In genomic region chr13:95621563-95621962, GRCm38 (mm10) we compare ENCODE assay signal across 24 mouse cellular contexts. TPM values are rescaled to one million over a fixed set of nuclear protein-coding genes. Genes with fewer than 3 reads are reported as not detected.
DNase-seq lines count a peak whose midpoint lies in the region; ATAC-seq and TF ChIP-seq lines count a peak whose summit lies in the region.
"Had no signal": no experiment of that assay in that cellular context is flagged by ENCODE, and none has a peak within 500 bp of the region (broad histone marks: within the 10 kb centered on the region; RNA-seq: fewer than 3 reads in every experiment).

No protein-coding gene starts in this region.

- H3K27ac ChIP-seq in heart, embryonic 12.5 days (ENCODE audit: poor library complexity, severe bottlenecking) = peak overlapping the region; percentile 43; the same call in 1 of the 2 replicates
- peak overlapping the region; percentile 11; the same call in 1 of the 2 replicates for H3K27ac ChIP-seq in heart, postnatal 0 days (ENCODE audit: low read depth)
- H3K27ac ChIP-seq in lung, embryonic 16.5 days (ENCODE audit: low read length) = peak overlapping the region; percentile 75
- no peak overlapping the region for H3K27ac ChIP-seq in midbrain, embryonic 11.5 days (ENCODE audit: low read depth, low read length)
- H3K27ac ChIP-seq in midbrain, embryonic 10.5 days (replicated peaks) = no peak overlapping the region
- H3K27ac ChIP-seq: embryonic facial prominence, embryonic 13.5 days; embryonic facial prominence, embryonic 15.5 days; forebrain, embryonic 10.5 days; forebrain, embryonic 12.5 days had no signal

- H3K27me3 ChIP-seq in heart, embryonic 12.5 days (replicated peaks) = no peaks in the 10 kb centered on the region
- H3K27me3 ChIP-seq in heart, postnatal 0 days (ENCODE audit: control insufficient read depth, insufficient read depth, low read length) = no peaks in the 10 kb centered on the region
- no peaks in the 10 kb centered on the region for H3K27me3 ChIP-seq in lung, embryonic 16.5 days (ENCODE audit: control insufficient read depth, insufficient read depth, low read depth, low read length)
- H3K27me3 ChIP-seq in midbrain, embryonic 11.5 days (ENCODE audit: control insufficient read depth, insufficient read depth, low read length) = no peaks in the 10 kb centered on the region
- no peaks in the 10 kb centered on the region for H3K27me3 ChIP-seq in midbrain, embryonic 10.5 days (ENCODE audit: low read depth, poor library complexity, severe bottlenecking)
- H3K27me3 ChIP-seq: embryonic facial prominence, embryonic 13.5 days; embryonic facial prominence, embryonic 15.5 days; forebrain, embryonic 12.5 days had no signal

- TF ChIP-seq CTCF in heart, postnatal 0 days (IDR thresholded peaks at IDR 0.05; ENCODE audit: low read depth) = no peak

- no peak for TF ChIP-seq EP300 in heart, postnatal 0 days (IDR thresholded peaks at IDR 0.05; ENCODE audit: low read depth)

- intact Hi-C loops in heart, postnatal 10 days (cut with DNase I) = no loop called here
- intact Hi-C loops in heart, postnatal 14 days (cut with DNase I) = no loop called here

- H3K4me3 ChIP-seq in heart, embryonic 12.5 days = no peak overlapping the region
- H3K4me3 ChIP-seq in heart, postnatal 0 days (ENCODE audit: low read depth, low read length) = no peak overlapping the region
- no peak overlapping the region for H3K4me3 ChIP-seq in lung, embryonic 16.5 days (ENCODE audit: low read length)
- no peak overlapping the region for H3K4me3 ChIP-seq in midbrain, embryonic 11.5 days (ENCODE audit: low read depth, low read length)
- H3K4me3 ChIP-seq in midbrain, embryonic 10.5 days = no peak overlapping the region
- H3K4me3 ChIP-seq: embryonic facial prominence, embryonic 13.5 days; embryonic facial prominence, embryonic 15.5 days; erythroblast, embryonic 14.5 days; forebrain, embryonic 10.5 days; forebrain, embryonic 12.5 days had no signal

- H3K9ac ChIP-seq in heart, embryonic 12.5 days = no peak overlapping the region
- no peak overlapping the region for H3K9ac ChIP-seq in heart, postnatal 0 days (replicated peaks; ENCODE audit: low read depth, low read length)
- no peak overlapping the region for H3K9ac ChIP-seq in lung, embryonic 16.5 days (ENCODE audit: low read length)
- no peak overlapping the region for H3K9ac ChIP-seq in midbrain, embryonic 11.5 days (ENCODE audit: low read length)
- H3K9ac ChIP-seq: embryonic facial prominence, embryonic 13.5 days; embryonic facial prominence, embryonic 15.5 days; forebrain, embryonic 12.5 days had no signal

- H3K4me2 ChIP-seq in heart, embryonic 12.5 days = no peak overlapping the region; the same call in 1 of the 2 replicates
- no peak overlapping the region for H3K4me2 ChIP-seq in heart, postnatal 0 days (ENCODE audit: low read depth, low read length)
- H3K4me2 ChIP-seq in lung, embryonic 16.5 days (ENCODE audit: low read depth, low read length) = no peak overlapping the region
- no peak overlapping the region for H3K4me2 ChIP-seq in midbrain, embryonic 11.5 days
- H3K4me2 ChIP-seq: embryonic facial prominence, embryonic 13.5 days; embryonic facial prominence, embryonic 15.5 days; forebrain, embryonic 12.5 days had no signal

- H3K9me3 ChIP-seq in heart, embryonic 12.5 days (replicated peaks) = no peaks in the 10 kb centered on the region
- no peaks in the 10 kb centered on the region for H3K9me3 ChIP-seq in heart, postnatal 0 days (replicated peaks; ENCODE audit: control insufficient read depth, low read length)
- no peaks in the 10 kb centered on the region for H3K9me3 ChIP-seq in lung, embryonic 16.5 days (ENCODE audit: control insufficient read depth, low read length)
- no peaks in the 10 kb centered on the region for H3K9me3 ChIP-seq in midbrain, embryonic 11.5 days (ENCODE audit: control insufficient read depth, low read length)
- no peaks in the 10 kb centered on the region for H3K9me3 ChIP-seq in midbrain, embryonic 10.5 days (replicated peaks)
- H3K9me3 ChIP-seq: embryonic facial prominence, embryonic 13.5 days; embryonic facial prominence, embryonic 15.5 days; forebrain, embryonic 10.5 days; forebrain, embryonic 12.5 days had no signal

- H3K36me3 ChIP-seq in heart, embryonic 12.5 days = no peaks in the 10 kb centered on the region
- H3K36me3 ChIP-seq in heart, postnatal 0 days (replicated peaks; ENCODE audit: control insufficient read depth, insufficient read depth, low read length) = no peaks in the 10 kb centered on the region
- no peaks in the 10 kb centered on the region for H3K36me3 ChIP-seq in lung, embryonic 16.5 days (ENCODE audit: control insufficient read depth, insufficient read depth, low read length)
- H3K36me3 ChIP-seq in midbrain, embryonic 11.5 days (ENCODE audit: control insufficient read depth, insufficient read depth, low read length) = no peaks in the 10 kb centered on the region
- H3K36me3 ChIP-seq in midbrain, embryonic 10.5 days = no peaks in the 10 kb centered on the region
- H3K36me3 ChIP-seq: embryonic facial prominence, embryonic 13.5 days; embryonic facial prominence, embryonic 15.5 days; forebrain, embryonic 12.5 days had no signal

- WGBS in heart, embryonic 12.5 days = 43% methylated on average over 3 of the region's 3 CpGs
- 29% methylated on average over 3 of the region's 3 CpGs for WGBS in heart, postnatal 0 days
- WGBS in lung, embryonic 16.5 days = 46% methylated on average over 3 of the region's 3 CpGs
- WGBS in midbrain, embryonic 11.5 days = 84% methylated on average over 3 of the region's 3 CpGs
- 91% methylated on average over 3 of the region's 3 CpGs for WGBS in midbrain, embryonic 10.5 days

- no peak for ATAC-seq in heart, embryonic 12.5 days (ENCODE audit: insufficient number of reproducible peaks, low FRiP score)
- no peak for ATAC-seq in heart, postnatal 0 days (ENCODE audit: insufficient read depth, low read depth)
- ATAC-seq in lung, embryonic 16.5 days (ENCODE audit: low read depth) = no peak
- ATAC-seq in midbrain, embryonic 11.5 days (ENCODE audit: low FRiP score) = no peak
- ATAC-seq: forebrain, embryonic 14.5 days had no signal

- peaks cover 24% of the 10 kb centered on the region for H3K4me1 ChIP-seq in heart, embryonic 12.5 days (replicated peaks)
- H3K4me1 ChIP-seq in heart, postnatal 0 days (ENCODE audit: control insufficient read depth, insufficient read depth) = peaks cover 14% of the 10 kb centered on the region; the same call in 1 of the 2 replicates
- H3K4me1 ChIP-seq in lung, embryonic 16.5 days (replicated peaks; ENCODE audit: control insufficient read depth, insufficient read depth, low read length) = peaks cover 7% of the 10 kb centered on the region
- peaks cover 8% of the 10 kb centered on the region for H3K4me1 ChIP-seq in midbrain, embryonic 11.5 days (ENCODE audit: control insufficient read depth, insufficient read depth, low read length)
- H3K4me1 ChIP-seq in midbrain, embryonic 10.5 days = peaks cover 20% of the 10 kb centered on the region

- DNase-seq in heart, postnatal 10 days = no peak
- DNase-seq in heart, postnatal 0 days (ENCODE audit: low spot score) = no peak
- DNase-seq in heart, postnatal 14 days = no peak
- no peak for DNase-seq in lung, postnatal 36 days
- peak; percentile 49 for DNase-seq in midbrain, embryonic 11.5 days (ENCODE audit: low spot score, missing footprints)
- DNase-seq in midbrain, embryonic 10.5 days (ENCODE audit: low spot score) = no peak
- DNase-seq: adrenal gland, adult 2 months; adrenal gland, postnatal 10 days; adrenal gland, postnatal 25 days; cerebellum, adult 11 months; cerebellum, adult 18-20 months; cerebellum, adult 8-10 months; cerebellum, adult 9-11 months; cerebellum, postnatal 14 days; cerebellum, postnatal 36 days; embryo, embryonic 11 days had no signal

RNA-seq across cellular contexts. Expression of gene F2r, which starts 3.3 kb away (rescaled TPM):
- 184 and 192 TPM in 2 replicates for polyA plus RNA-seq in heart, embryonic 12.5 days (2016; fragmentation: Nextera tagmentation; extraction: Ambion mirVana)
- total RNA-seq in heart, postnatal 10 days (2021) = 10 to 100 TPM; 49.6 to 50.1 TPM
- total RNA-seq in heart, postnatal 0 days (2014; rRNA removed; ENCODE audit: low replicate concordance) = 105 and 161 TPM in 2 replicates
- polyA plus RNA-seq in heart, postnatal 0 days (2015; fragmentation: Nextera tagmentation; extraction: Ambion mirVana) = 62.1 and 63.9 TPM in 2 replicates
- 10 to 100 TPM; 27.9 to 30.4 TPM for total RNA-seq in heart, postnatal 14 days (2021)
- 123 and 124 TPM in 2 replicates for polyA plus RNA-seq in lung, embryonic 16.5 days (2015; fragmentation: Nextera tagmentation; extraction: Ambion mirVana)
- polyA plus RNA-seq in midbrain, embryonic 11.5 days (2014; fragmentation: Nextera tagmentation; extraction: Ambion mirVana) = 129 and 143 TPM in 2 replicates
- 117 and 122 TPM in 2 replicates for polyA plus RNA-seq in midbrain, embryonic 10.5 days (2016; fragmentation: Nextera tagmentation; extraction: Ambion mirVana)

Comparison
In these comparisons a context has a peak if more than half of its experiments do, and no peak if none do; other contexts are left out.
1. H3K27ac ChIP-seq: peak in heart, embryonic 12.5 days (single experiment), heart, postnatal 0 days (single experiment) and lung, embryonic 16.5 days (single experiment); none in midbrain, embryonic 11.5 days (single experiment) and midbrain, embryonic 10.5 days (single experiment).